In genomic region chr17:87024491-87025242, GRCm38 (mm10) we compare ENCODE assay signal across 8 mouse cellular contexts. TPM values are rescaled to one million over a fixed set of nuclear protein-coding genes. Genes with fewer than 3 reads are reported as not detected.
DNase-seq lines count a peak whose midpoint lies in the region; ATAC-seq and TF ChIP-seq lines count a peak whose summit lies in the region.

No protein-coding gene starts in this region.

- peaks cover 25% of the 10 kb centered on the region for H3K4me1 ChIP-seq in heart, embryonic 13.5 days
- peaks cover 5 to 19% of the 10 kb centered on the region in 2 experiments for H3K4me1 ChIP-seq in CH12.LX (ENCODE audit: control insufficient read depth in 1 of 2, insufficient read depth in 2 of 2)
- no peaks in the 10 kb centered on the region for H3K4me1 ChIP-seq in embryonic facial prominence, embryonic 14.5 days (ENCODE audit: control insufficient read depth, insufficient read depth, low read length)
- H3K4me1 ChIP-seq in limb, embryonic 10.5 days: peaks cover 14% of the 10 kb centered on the region

- WGBS in heart, embryonic 13.5 days: under 1% methylated on average over 55 of the region's 55 CpGs
- 2% methylated on average over 29 of the region's 55 CpGs for WGBS in embryonic facial prominence, embryonic 14.5 days
- WGBS in limb, embryonic 10.5 days: 1% methylated on average over 55 of the region's 55 CpGs

- peak overlapping the region; percentile 92 for H3K4me2 ChIP-seq in heart, embryonic 13.5 days
- peak overlapping the region; percentile 93 for H3K4me2 ChIP-seq in CH12.LX (ENCODE audit: insufficient read depth, low read depth, poor library complexity, severe bottlenecking)
- H3K4me2 ChIP-seq in embryonic facial prominence, embryonic 14.5 days (ENCODE audit: low read depth, low read length): peak overlapping the region; percentile 87

- intact Hi-C loops in heart, postnatal 36 days (cut with DNase I): loop anchor here (2.0 kb wide), 1 partner anchor 62 kb away; the partner anchor contains the start of gene Rhoq
- intact Hi-C loops in left cerebral cortex, postnatal 36 days (cut with DNase I): loop anchor here (10.0 kb wide), 2 partner anchors 60 to 420 kb away; partner anchors contain the start of genes Calm2 and Rhoq

- ATAC-seq in heart, embryonic 13.5 days (ENCODE audit: extremely low read depth, insufficient number of reproducible peaks, low FRiP score, low TSS enrichment): peak; percentile 45
- ATAC-seq in embryonic facial prominence, embryonic 14.5 days (ENCODE audit: low read depth): no peak; the same call in 1 of the 2 replicates
- no peak for ATAC-seq in activated CD4-positive, CD25-positive, alpha-beta regulatory T cell, adult 4 months

- dilution Hi-C loops in CH12.LX (cut with MboI; ENCODE audit: extremely low pct_ligation_motif_present, extremely low pct_unique_long_range_greater_than_20kb, low sequenced_read_pairs): no loop called here

- peak overlapping the region; percentile 86 for H3K9ac ChIP-seq in heart, embryonic 13.5 days
- peak overlapping the region; percentile 66 for H3K9ac ChIP-seq in CH12.LX (ENCODE audit: insufficient read depth, low read depth)
- peak overlapping the region; percentile 73 for H3K9ac ChIP-seq in embryonic facial prominence, embryonic 14.5 days (ENCODE audit: low read depth, low read length)

- no peak for TF ChIP-seq EP300 in CH12.LX (IDR thresholded peaks at IDR 0.05; ENCODE audit: low read length)

- no peak for DNase-seq in heart, postnatal 36 days
- peak; percentile 23 for DNase-seq in CH12.LX (ENCODE audit: extremely low read depth)
- peak; percentile 9 for DNase-seq in embryonic facial prominence, embryonic 14.5 days (ENCODE audit: low spot score)
- no peak for DNase-seq in limb, embryonic 10.5 days (ENCODE audit: low spot score)
- peak; percentile 54 for DNase-seq in naive thymus-derived CD4-positive, alpha-beta T cell, adult 2 months (ENCODE audit: low read depth)
- DNase-seq in left cerebral cortex, postnatal 36 days (ENCODE audit: low spot score in 2 of 2): no peak

- H3K27me3 ChIP-seq in heart, embryonic 13.5 days (replicated peaks): no peaks in the 10 kb centered on the region
- no peaks in the 10 kb centered on the region for H3K27me3 ChIP-seq in CH12.LX (replicated peaks)
- no peaks in the 10 kb centered on the region for H3K27me3 ChIP-seq in embryonic facial prominence, embryonic 14.5 days (replicated peaks; ENCODE audit: control insufficient read depth, insufficient read depth, low read length)
- H3K27me3 ChIP-seq in limb, embryonic 10.5 days (ENCODE audit: low read depth, poor library complexity, severe bottlenecking): no peaks in the 10 kb centered on the region

- H3K36me3 ChIP-seq in heart, embryonic 13.5 days: peaks cover 33% of the 10 kb centered on the region
- peaks cover 14 to 38% of the 10 kb centered on the region in 2 experiments for H3K36me3 ChIP-seq in CH12.LX (replicated peaks in 1 of 2; ENCODE audit: control insufficient read depth in 1 of 2, insufficient read depth in 1 of 2, low read length in 1 of 2)
- peaks cover 25% of the 10 kb centered on the region for H3K36me3 ChIP-seq in embryonic facial prominence, embryonic 14.5 days (ENCODE audit: control insufficient read depth, insufficient read depth, low read length)
- H3K36me3 ChIP-seq in limb, embryonic 10.5 days: peaks cover 31% of the 10 kb centered on the region

- no peak for TF ChIP-seq CTCF in CH12.LX (conservative IDR thresholded peaks at IDR 0.05 in 1 of 2, IDR thresholded peaks at IDR 0.05 in 1 of 2; ENCODE audit: low read depth in 2 of 2, low read length in 2 of 2)

- no peaks in the 10 kb centered on the region for H3K9me3 ChIP-seq in heart, embryonic 13.5 days
- peaks cover 4% of the 10 kb centered on the region for H3K9me3 ChIP-seq in CH12.LX (replicated peaks; ENCODE audit: low read length)
- H3K9me3 ChIP-seq in embryonic facial prominence, embryonic 14.5 days (ENCODE audit: control insufficient read depth, low read length): no peaks in the 10 kb centered on the region
- H3K9me3 ChIP-seq in limb, embryonic 10.5 days (replicated peaks): no peaks in the 10 kb centered on the region

- no peak for TF ChIP-seq POLR2A in CH12.LX (IDR thresholded peaks at IDR 0.05; ENCODE audit: low read depth, low read length)

- in situ Hi-C loops in CH12.LX (cut with MboI; ENCODE audit: low pct_ligation_motif_present, low pct_unique_long_range_greater_than_20kb, low sequenced_read_pairs): loop anchor here (5.0 to 25.0 kb wide), 2 partner anchors 47 to 537 kb away; no protein-coding TSS in a partner anchor

- peaks cover 28% of the 10 kb centered on the region for H3K79me2 ChIP-seq in CH12.LX (replicated peaks; ENCODE audit: control insufficient read depth, extremely low read depth, insufficient read depth, poor library complexity, severe bottlenecking)

- peak overlapping the region; percentile 96 for H3K4me3 ChIP-seq in heart, embryonic 13.5 days
- H3K4me3 ChIP-seq in CH12.LX (replicated peaks in 1 of 3; ENCODE audit: low read depth in 2 of 3, low read length in 2 of 3, poor library complexity in 1 of 3): peak overlapping the region; percentile 72 to 91 (median 84)
- peak overlapping the region; percentile 92 for H3K4me3 ChIP-seq in embryonic facial prominence, embryonic 14.5 days (ENCODE audit: low read depth, low read length)
- peak overlapping the region; percentile 91 for H3K4me3 ChIP-seq in limb, embryonic 10.5 days

- H3K27ac ChIP-seq in heart, embryonic 13.5 days (replicated peaks): no peak overlapping the region
- H3K27ac ChIP-seq in CH12.LX (ENCODE audit: insufficient read depth, low read depth): peak overlapping the region; percentile 11
- H3K27ac ChIP-seq in embryonic facial prominence, embryonic 14.5 days (replicated peaks; ENCODE audit: low read depth, low read length): no peak overlapping the region
- H3K27ac ChIP-seq in limb, embryonic 10.5 days: peak overlapping the region; percentile 79

- no peak for TF ChIP-seq RAD21 in CH12.LX (IDR thresholded peaks at IDR 0.05; ENCODE audit: low read depth, low read length)

TF ChIP-seq in CH12.LX, 34 proteins besides CTCF, POLR2A, EP300 and RAD21:
- TF ChIP-seq JUND (conservative IDR thresholded peaks at IDR 0.05; ENCODE audit: low read depth, low read length) (no peak), TCF12 (IDR thresholded peaks at IDR 0.05; ENCODE audit: low read depth, low read length) (peak; percentile 11; the same call in 1 of the 2 replicates), MXI1 (IDR thresholded peaks at IDR 0.05; ENCODE audit: low read depth, low read length) (peak; percentile 63), BHLHE40 (IDR thresholded peaks at IDR 0.05; ENCODE audit: low read depth, low read length) (peak; percentile 26; the same call in 1 of the 2 replicates), SIN3A (IDR thresholded peaks at IDR 0.05; ENCODE audit: low read length) (peak; percentile 56; the same call in 1 of the 2 replicates), CHD1 (IDR thresholded peaks at IDR 0.05; ENCODE audit: low read depth, low read length) (peak; percentile 41; the same call in 1 of the 2 replicates), ZMIZ1 (IDR thresholded peaks at IDR 0.05; ENCODE audit: low read depth, low read length) (no peak), IRF4 (IDR thresholded peaks at IDR 0.05; ENCODE audit: low read depth, low read length) (peak; percentile 7; the same call in 1 of the 2 replicates), ELF1 (IDR thresholded peaks at IDR 0.05; ENCODE audit: low read depth, low read length) (peak; percentile 15; the same call in 1 of the 2 replicates), UBTF (IDR thresholded peaks at IDR 0.05; ENCODE audit: low read depth, low read length) (peak; percentile 31; the same call in 1 of the 2 replicates), MAX (IDR thresholded peaks at IDR 0.05; ENCODE audit: low read length) (no peak)
TF ChIP-seq in CH12.LX: peak in this region for 8.

RNA-seq across cellular contexts. Expression of gene Pigf, which starts 0.5 kb away (rescaled TPM):
- 17.5 and 19.2 TPM in 2 replicates for polyA plus RNA-seq in heart, embryonic 13.5 days (2015; fragmentation: Nextera tagmentation; extraction: Ambion mirVana)
- total RNA-seq in heart, postnatal 36 days (2021): 1 to 10 TPM; 3.5 to 4.1 TPM
- total RNA-seq in CH12.LX (2012; rRNA removed): 33.6 and 38.3 TPM in 2 replicates
- 70.8 and 73.0 TPM in 2 replicates for total RNA-seq in CH12.LX (2014; rRNA removed)
- 34.4 and 37.6 TPM in 2 replicates for polyA plus RNA-seq in CH12.LX (2012; ENCODE audit: insufficient read length, low read depth)
- 25.3 and 26.0 TPM in 2 replicates for polyA plus RNA-seq in embryonic facial prominence, embryonic 14.5 days (2014; fragmentation: Nextera tagmentation; extraction: Ambion mirVana)
- polyA plus RNA-seq in limb, embryonic 10.5 days (2016; fragmentation: Nextera tagmentation; extraction: Ambion mirVana): 32.7 and 44.3 TPM in 2 replicates
- 10 to 100 TPM; 19.5 to 25.3 TPM for polyA plus RNA-seq in activated CD4-positive, CD25-positive, alpha-beta regulatory T cell, adult 4 months (2017; shearing (Covaris generic))
- 10 to 100 TPM; 15.0 to 18.1 TPM for total RNA-seq in left cerebral cortex, postnatal 36 days (2021)

RNA-seq across cellular contexts. Expression of gene Cript, which starts 0.7 kb away (rescaled TPM):
- polyA plus RNA-seq in heart, embryonic 13.5 days (2015; fragmentation: Nextera tagmentation; extraction: Ambion mirVana): 105 and 119 TPM in 2 replicates
- total RNA-seq in heart, postnatal 36 days (2021): 10 to 100 TPM; 44.1 to 44.4 TPM
- total RNA-seq in CH12.LX (2012; rRNA removed): 18.4 and 20.4 TPM in 2 replicates
- total RNA-seq in CH12.LX (2014; rRNA removed): 43.1 and 47.7 TPM in 2 replicates
- polyA plus RNA-seq in CH12.LX (2012; ENCODE audit: insufficient read length, low read depth): 31.4 and 34.8 TPM in 2 replicates
- 111 and 118 TPM in 2 replicates for polyA plus RNA-seq in embryonic facial prominence, embryonic 14.5 days (2014; fragmentation: Nextera tagmentation; extraction: Ambion mirVana)
- 135 and 136 TPM in 2 replicates for polyA plus RNA-seq in limb, embryonic 10.5 days (2016; fragmentation: Nextera tagmentation; extraction: Ambion mirVana)
- polyA plus RNA-seq in activated CD4-positive, CD25-positive, alpha-beta regulatory T cell, adult 4 months (2017; shearing (Covaris generic)): 100 to 1,000 TPM; 110 to 115 TPM
- 10 to 100 TPM; 61.2 to 66.2 TPM for total RNA-seq in left cerebral cortex, postnatal 36 days (2021)

Comparison
In these comparisons a context has a peak if more than half of its experiments do, and no peak if none do; other contexts are left out.
1. H3K27ac ChIP-seq: peak in CH12.LX (single experiment) and limb, embryonic 10.5 days (single experiment); none in heart, embryonic 13.5 days (single experiment) and embryonic facial prominence, embryonic 14.5 days (single experiment).
2. DNase-seq: peak in CH12.LX (single experiment), embryonic facial prominence, embryonic 14.5 days (single experiment) and naive thymus-derived CD4-positive, alpha-beta T cell, adult 2 months (single experiment); none in heart, postnatal 36 days (0 of 2), limb, embryonic 10.5 days (single experiment) and left cerebral cortex, postnatal 36 days (0 of 2).
3. Peak in every context shown above with its lines, with median percentiles within 50 percentile points of each other: H3K4me2 ChIP-seq, H3K4me3 ChIP-seq and H3K9ac ChIP-seq.